Mouse (Mus musculus) MEL (cell line): ENCODE measurements at regions not wholly inside any gene's neighbourhood (a gene's known extent, or its start where the extent isn't known, plus 50 kb on each side); places are given as distances from the start of the nearest gene placed in this dataset.

Experiments
- CHD1 ChIP-seq: IDR thresholded peaks from 2 replicates; pipeline ENCODE4 v1.6.1; 2012; ENCODE audit warnings: low read depth, mild to moderate bottlenecking, inconsistent platforms, low read length, improper control_type of control experiment
- CTCF ChIP-seq, 3 experiments: IDR thresholded peaks in 2 of 3; conservative IDR thresholded peaks in 1 of 3; 2 replicates each; pipeline ENCODE4 v1.5.1; 2011 to 2012; ENCODE audit warnings: low read length in 3 of 3, low read depth in 2 of 3, mild to moderate bottlenecking in 2 of 3, improper control_type of control experiment in 1 of 3, inconsistent platforms in 1 of 3, mixed read lengths in 1 of 3, moderate library complexity in 1 of 3; ENCODE audit not compliant: control insufficient read depth in 1 of 3, insufficient read depth in 1 of 3, poor library complexity in 1 of 3, severe bottlenecking in 1 of 3
- EP300 ChIP-seq, 2 experiments: IDR thresholded peaks; 2 replicates each; pipeline ENCODE4 v1.6.1; 2011; ENCODE audit warnings: improper control_type of control experiment in 2 of 2, low read length in 2 of 2, low read depth in 1 of 2, mild to moderate bottlenecking in 1 of 2
- GATA1 ChIP-seq: IDR thresholded peaks from 2 replicates; pipeline ENCODE4 v1.6.1; 2011; ENCODE audit warnings: low read depth, low read length, improper control_type of control experiment
- HCFC1 ChIP-seq: IDR thresholded peaks from 2 replicates; pipeline ENCODE4 v1.6.1; 2012; ENCODE audit warnings: low read depth, mild to moderate bottlenecking, inconsistent platforms, low read length, improper control_type of control experiment, moderate library complexity
- KAT2A ChIP-seq: conservative IDR thresholded peaks from 2 replicates; pipeline ENCODE4 v1.6.1; 2012; ENCODE audit warnings: low read depth, low read length, improper control_type of control experiment, inconsistent platforms
- MXI1 ChIP-seq: IDR thresholded peaks from 2 replicates; pipeline ENCODE4 v1.6.1; 2011; ENCODE audit warnings: mild to moderate bottlenecking, low read depth, low read length, improper control_type of control experiment
- POLR2AphosphoS2 ChIP-seq: IDR thresholded peaks from 2 replicates; pipeline ENCODE4 v1.6.1; 2011; ENCODE audit warnings: low read length, improper control_type of control experiment
- POLR2AphosphoS5 ChIP-seq: IDR thresholded peaks from 2 replicates; pipeline ENCODE4 v1.6.1; 2012; ENCODE audit warnings: low read depth, borderline replicate concordance, mild to moderate bottlenecking, inconsistent platforms, low read length, moderate library complexity, mixed read lengths
- RCOR1 ChIP-seq: IDR thresholded peaks from 2 replicates; pipeline ENCODE4 v1.6.1; 2012; ENCODE audit warnings: low read depth, mild to moderate bottlenecking, inconsistent platforms, low read length, improper control_type of control experiment
- SIN3A ChIP-seq: IDR thresholded peaks from 2 replicates; pipeline ENCODE4 v1.6.1; 2012; ENCODE audit warnings: low read length, improper control_type of control experiment, inconsistent platforms
- TCF12 ChIP-seq: IDR thresholded peaks from 2 replicates; pipeline ENCODE4 v1.6.1; 2014; ENCODE audit warnings: low read depth, mild to moderate bottlenecking, inconsistent platforms, low read length, improper control_type of control experiment, moderate library complexity

- TF ChIP-seq TCF12 (no peak), CTCF (IDR thresholded peaks at IDR 0.05 in 2 of 3, conservative IDR thresholded peaks at IDR 0.05 in 1 of 3; ENCODE audit: control insufficient read depth in 1 of 3, insufficient read depth in 1 of 3, low read depth in 2 of 3, low read length in 3 of 3, poor library complexity in 1 of 3, severe bottlenecking in 1 of 3) (no peak), GATA1 (no peak), KAT2A (no peak), POLR2AphosphoS2 (no peak), CHD1 (no peak), EP300 (IDR thresholded peaks at IDR 0.05; ENCODE audit: low read depth in 1 of 2, low read length in 2 of 2) (no peak), SIN3A (no peak), HCFC1 (no peak), POLR2AphosphoS5 (no peak), RCOR1 (no peak), MXI1 (no peak)
Measured at GRCm38 (mm10) chr8:25392766-25393166, 568.6 kb upstream of the Adam5 start.
